Mouse (Mus musculus) bone marrow, adult 2 months (tissue): ENCODE data around the gene Tdgf1. TPM values are rescaled to one million over a fixed set of nuclear protein-coding genes. Genes with fewer than 3 reads are reported as not detected.
A peak's percentile ranks its signal among the peaks of the same experiment; 100 is the strongest.

ENCODE experiments used
- H3K27ac ChIP-seq: fragments of 200-500 bp; 2 replicates; pipeline ENCODE4 v1.5.1; 2012; ENCODE audit warnings: low read depth, mild to moderate bottlenecking, control low read depth, inconsistent platforms, low read length; ENCODE audit not compliant: control insufficient read depth, poor library complexity, insufficient read depth
- H3K4me1 ChIP-seq: fragments of 200-500 bp; 2 replicates; pipeline ENCODE4 v1.6.1; 2011; ENCODE audit warnings: low read length; ENCODE audit not compliant: control insufficient read depth, insufficient read depth
- H3K4me3 ChIP-seq: fragments of 200-500 bp; replicated peaks from 2 replicates; pipeline ENCODE3; 2011; ENCODE audit warnings: mild to moderate bottlenecking, low read depth, low read length, control low read depth; ENCODE audit not compliant: control insufficient read depth
- CTCF ChIP-seq: fragments of 200-500 bp; IDR thresholded peaks from 2 replicates; pipeline ENCODE4 v1.5.1; 2011; ENCODE audit warnings: low read length, control low read depth; ENCODE audit not compliant: control insufficient read depth, insufficient read depth
- POLR2A ChIP-seq: fragments of 200-500 bp; IDR thresholded peaks from 2 replicates; pipeline ENCODE4 v1.6.1; 2011; ENCODE audit warnings: low read depth, mild to moderate bottlenecking, control low read depth, low read length, borderline replicate concordance; ENCODE audit not compliant: control insufficient read depth
- WGBS: fragments of 180-500 bp; shearing (Covaris S2); methylation state at CpG from one replicate; pipeline ENCODE4 v1.1.7; 2018; 5-methylcytosine and 5-hydroxymethylcytosine counted together
- polyA plus RNA-seq: library from polyadenylated mRNA; stranded (reverse); fragments of >200 nt; gene quantifications from 2 replicates; pipeline ENCODE4 v1.2.4, GENCODE M21; 2011; ENCODE audit warnings: low replicate concordance; ENCODE audit not compliant: missing spikeins, insufficient read depth, insufficient read length

The Tdgf1 gene
- polyA plus RNA-seq, 1 experiment = 46.1 TPM

GRCm38 (mm10) chr9:110961386-110961785, 15.4 kb upstream of the Tdgf1 start:
- 97% methylated on average over 8 of the region's 8 CpGs for WGBS
- Histone ChIP-seq H3K27ac (no peak overlapping the region), H3K4me1 (no peaks in the 10 kb centered on the region), H3K4me3 (no peak overlapping the region)
- TF ChIP-seq POLR2A (no peak), CTCF (no peak)

DNA sequence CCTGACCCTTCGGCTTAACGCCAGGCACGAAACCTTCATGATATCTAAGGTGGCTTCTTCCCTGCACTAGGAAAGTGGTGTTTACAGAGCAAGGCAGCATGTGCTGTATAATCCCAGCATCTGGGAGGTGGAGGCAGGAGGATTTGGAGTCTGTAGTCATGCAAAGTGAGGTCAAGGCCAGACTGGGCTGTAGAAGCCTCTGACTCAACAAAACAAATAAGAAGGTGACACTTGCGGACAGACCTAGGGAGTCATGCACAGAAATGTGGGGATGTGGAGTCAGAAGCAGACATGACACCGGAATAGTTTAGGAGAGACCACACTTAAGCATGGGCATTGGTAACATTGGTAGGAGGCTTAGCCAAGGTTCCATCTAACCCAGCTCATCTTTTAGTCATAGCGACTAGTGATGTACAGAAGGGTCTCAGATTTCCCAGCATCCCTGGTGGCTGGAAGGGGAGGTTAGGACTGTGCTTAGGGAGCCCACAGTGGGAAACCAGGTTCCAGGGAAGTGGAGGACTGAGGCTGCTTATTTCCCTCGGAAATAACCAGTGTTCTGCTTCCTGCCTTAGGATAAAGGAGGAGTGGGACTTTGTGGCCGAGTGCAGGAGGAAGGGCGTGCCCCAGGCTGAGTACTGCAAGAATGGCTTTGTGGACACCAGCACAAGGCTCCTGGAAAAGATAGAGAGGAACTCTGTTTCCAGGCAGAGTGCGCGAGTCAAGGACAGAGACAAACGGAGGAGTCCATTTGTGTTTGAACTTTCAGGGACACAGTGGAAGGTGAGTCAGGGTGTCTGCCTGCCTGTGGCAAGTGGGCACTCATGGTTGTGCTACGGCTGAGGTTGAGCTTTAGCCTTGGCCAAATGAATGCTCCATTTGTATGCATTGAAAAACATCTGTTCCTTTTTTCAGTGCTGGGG, 14.5 kb upstream of the Tdgf1 start:
- no peaks in the 10 kb centered on the region for H3K4me1 ChIP-seq
- H3K4me3 ChIP-seq = no peak overlapping the region
- no peak for TF ChIP-seq CTCF
- no peak for TF ChIP-seq POLR2A
- no peak overlapping the region for H3K27ac ChIP-seq
- 83% methylated on average over 13 of the region's 13 CpGs for WGBS

GRCm38 (mm10) chr9:110959669-110960068, 13.7 kb upstream of the Tdgf1 start:
- Histone ChIP-seq H3K4me3 (no peak overlapping the region), H3K27ac (no peak overlapping the region), H3K4me1 (no peaks in the 10 kb centered on the region)
- no peak for TF ChIP-seq CTCF
- no peak for TF ChIP-seq POLR2A
- WGBS = 74% methylated on average over 5 of the region's 5 CpGs

DNA sequence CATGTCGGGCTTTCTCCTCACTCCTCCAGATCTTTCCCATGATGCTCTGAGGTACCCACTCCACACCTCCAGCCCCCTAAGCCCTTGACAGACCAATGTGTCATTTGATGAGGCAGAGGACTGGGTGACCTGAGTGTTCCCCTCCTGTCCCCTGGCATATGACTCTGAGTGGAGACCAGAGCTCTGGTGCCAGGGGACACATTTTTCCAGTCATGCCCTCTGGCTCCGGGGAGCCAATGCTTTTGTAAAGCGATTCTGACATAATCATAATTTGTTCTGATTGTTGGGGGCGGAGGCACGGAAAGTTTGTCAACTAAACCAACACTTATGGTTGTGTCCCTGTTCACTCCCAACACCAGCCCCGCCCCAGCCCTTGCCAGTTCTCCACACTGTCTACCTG, 10.0 kb upstream of the Tdgf1 start:
- 84% methylated on average over 6 of the region's 6 CpGs for WGBS
- TF ChIP-seq CTCF (no peak), POLR2A (no peak)
- Histone ChIP-seq H3K27ac (no peak overlapping the region), H3K4me1 (peaks cover 3% of the 10 kb centered on the region; the same call in 1 of the 2 replicates), H3K4me3 (no peak overlapping the region)

DNA sequence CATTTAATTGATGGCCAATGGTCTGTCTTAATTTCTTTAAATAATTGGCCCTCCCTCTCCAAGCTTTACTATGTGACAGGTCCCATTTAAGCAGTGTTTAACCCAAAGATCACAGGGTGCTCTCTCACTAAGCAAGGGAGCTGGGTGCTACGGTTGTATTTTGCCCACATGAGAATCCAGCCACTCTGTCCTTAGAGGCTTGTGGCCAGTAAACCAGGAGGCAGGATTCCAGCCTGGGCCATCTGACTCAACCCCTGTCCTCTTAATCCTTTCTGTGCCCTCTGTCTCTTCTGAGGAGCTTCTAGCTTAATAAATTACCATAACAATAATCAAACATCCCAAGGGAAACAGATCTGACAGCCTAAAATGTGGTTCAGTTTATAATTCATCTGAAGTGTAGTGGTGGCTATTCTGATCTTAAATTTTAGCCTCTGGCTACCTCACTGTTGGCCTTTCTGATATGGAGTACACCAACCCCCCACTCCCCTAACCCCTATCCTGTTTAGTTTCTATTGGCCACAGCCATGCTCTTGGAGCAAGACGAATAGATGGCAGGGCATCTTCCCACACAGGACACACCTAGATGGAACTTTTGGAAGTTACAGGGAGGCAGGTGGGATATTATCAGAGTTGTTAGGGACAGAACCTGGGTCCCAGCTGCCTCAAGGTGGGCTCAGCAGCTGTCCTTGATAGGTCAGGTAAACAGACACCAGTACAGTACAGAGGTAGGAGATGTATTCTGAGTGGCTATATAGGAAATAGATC, 8.9 kb upstream of the Tdgf1 start:
- no peak overlapping the region for H3K4me3 ChIP-seq
- H3K4me1 ChIP-seq = peaks cover 3% of the 10 kb centered on the region; the same call in 1 of the 2 replicates
- WGBS = 63% methylated on average over 2 of the region's 2 CpGs
- no peak for TF ChIP-seq CTCF
- TF ChIP-seq POLR2A = no peak
- H3K27ac ChIP-seq = no peak overlapping the region

DNA sequence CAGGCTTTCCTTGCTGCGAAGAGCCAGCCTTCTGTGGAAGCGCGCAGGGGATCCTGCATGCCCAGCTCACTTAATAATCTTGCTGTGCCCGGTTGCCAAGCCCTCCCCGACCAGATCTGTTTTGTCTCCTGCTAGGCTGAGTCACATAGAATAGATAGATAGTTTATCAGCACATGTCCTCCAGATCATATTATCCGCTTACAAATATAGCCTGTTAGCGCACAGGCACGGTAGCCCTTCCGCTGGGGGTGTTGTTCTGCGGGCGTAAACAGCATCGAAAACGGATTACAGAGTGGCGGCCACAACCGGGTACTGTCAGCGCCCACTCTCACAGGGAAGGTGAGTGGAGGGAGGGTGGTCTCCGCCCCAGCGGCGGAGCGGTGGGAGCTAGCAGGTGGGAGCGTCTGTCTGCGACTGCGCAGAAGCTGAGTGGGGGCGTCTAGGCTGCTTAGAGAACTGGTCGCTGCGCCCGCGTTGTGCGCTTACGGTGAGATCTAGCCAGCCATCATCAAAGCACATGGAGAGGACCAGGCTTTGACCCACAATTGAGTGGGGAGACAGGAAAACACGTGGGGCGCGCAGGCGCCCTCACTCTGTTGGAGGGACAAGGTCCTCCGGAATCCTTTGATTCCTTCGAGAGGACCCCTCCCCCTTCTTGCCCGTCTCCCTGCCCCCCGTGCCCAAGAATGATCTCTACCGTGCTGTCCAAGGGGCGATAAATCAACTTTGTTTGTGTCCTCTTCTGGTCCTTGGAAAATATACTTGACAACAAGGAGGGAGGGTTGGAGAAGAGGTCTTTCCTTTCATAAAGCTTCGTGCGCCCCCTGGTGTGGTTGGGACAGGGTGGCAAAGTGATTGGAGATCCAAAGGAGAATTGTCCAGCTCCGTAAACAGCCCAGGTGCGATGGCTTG, 7.8 kb upstream of the Tdgf1 start:
- H3K27ac ChIP-seq = no peak overlapping the region
- 2% methylated on average over 44 of the region's 44 CpGs for WGBS
- TF ChIP-seq CTCF (peak; percentile 27; the same call in 1 of the 2 replicates), POLR2A (no peak)
- H3K4me3 ChIP-seq = peak overlapping the region; percentile 39
- peaks cover 3% of the 10 kb centered on the region; the same call in 1 of the 2 replicates for H3K4me1 ChIP-seq

- TF ChIP-seq CTCF = no peak
- no peak for TF ChIP-seq POLR2A
Measured at GRCm38 (mm10) chr9:110952931-110953549, 7.1 kb upstream of the Tdgf1 start.

DNA sequence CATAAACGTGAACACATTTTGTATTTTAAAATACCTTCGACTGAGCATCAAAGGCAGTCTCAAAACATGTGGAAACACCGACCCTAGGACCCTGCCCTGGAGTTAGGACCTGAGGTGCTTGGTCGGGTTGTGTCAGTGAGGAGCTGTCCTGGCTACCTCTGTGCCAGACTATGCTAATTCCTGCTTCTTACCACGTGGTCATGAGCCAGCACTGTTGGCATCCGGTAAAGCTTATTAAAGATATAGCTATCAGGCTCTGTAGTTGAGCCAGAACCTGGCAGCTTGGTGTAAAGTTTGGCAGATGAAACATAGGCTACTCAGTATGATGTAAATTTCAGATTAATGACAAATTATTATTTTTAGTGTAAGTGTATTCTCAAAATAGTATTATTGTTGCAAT, 6.4 kb upstream of the Tdgf1 start:
- no peak for TF ChIP-seq CTCF
- no peak for TF ChIP-seq POLR2A
- 41% methylated on average over 6 of the region's 6 CpGs for WGBS
- Histone ChIP-seq H3K4me1 (peaks cover 3% of the 10 kb centered on the region; the same call in 1 of the 2 replicates), H3K27ac (no peak overlapping the region), H3K4me3 (no peak overlapping the region)

More at GRCm38 (mm10) chr9:110952931-110953549, 7.1 kb upstream of the Tdgf1 start:
- Histone ChIP-seq H3K4me1 (peaks cover 3% of the 10 kb centered on the region; the same call in 1 of the 2 replicates), H3K27ac (no peak overlapping the region), H3K4me3 (no peak overlapping the region)
- 52% methylated on average over 5 of the region's 5 CpGs for WGBS
